Mouse (Mus musculus): ENCODE results near the gene Gm11172. TPM values are rescaled to one million over a fixed set of nuclear protein-coding genes. Genes with fewer than 3 reads are reported as not detected.
"Not testable (repeated sequence)": the region's sequence is repeated elsewhere in the genome, so short reads cannot be mapped to it uniquely, and the experiment has no call there.

Gm11172 gene
- total and polyA plus RNA-seq, 3 experiments, result not detected

DNA sequence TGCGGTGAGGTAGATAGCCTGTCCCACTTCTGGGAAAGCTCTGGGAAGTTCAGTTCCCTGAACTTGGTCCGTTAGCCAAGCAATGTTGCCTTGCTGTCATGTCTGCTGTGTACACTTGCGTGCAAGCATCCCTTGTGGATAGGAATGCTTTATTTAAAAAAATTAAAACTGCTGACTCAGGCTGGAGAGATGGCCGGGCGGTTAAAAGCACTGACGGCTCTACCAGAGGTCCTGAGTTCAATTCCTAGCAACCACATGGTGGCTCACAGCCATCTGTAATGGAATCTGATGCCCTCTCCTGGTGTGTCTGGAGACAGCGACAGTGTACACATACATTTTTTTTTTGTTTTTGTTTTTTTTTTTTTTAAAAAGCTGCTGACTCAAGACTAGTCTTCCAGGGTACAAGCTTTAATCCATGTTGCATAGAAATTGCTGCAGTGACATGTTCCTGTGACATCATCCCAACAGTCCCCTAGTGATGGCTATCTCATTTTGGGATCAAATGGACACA, 25.1 kb upstream of the Gm11172 start:
- no peak for TF ChIP-seq CTCF (IDR thresholded peaks at IDR 0.05; ENCODE audit: low read depth, low read length)
- Histone ChIP-seq H3K27me3 (ENCODE audit: insufficient read depth, low read length) (peaks cover 34% of the 10 kb centered on the region), H3K4me1 (ENCODE audit: insufficient read depth, low read depth, low read length) (peaks cover 67% of the 10 kb centered on the region), H3K36me3 (replicated peaks) (peaks cover 21% of the 10 kb centered on the region), H3K9me3 (replicated peaks) (peaks cover 7% of the 10 kb centered on the region), H3K4me3 (ENCODE audit: low read depth, low read length) (no peak overlapping the region)
- DNase-seq (ENCODE audit: low spot score) (no peak), ATAC-seq (ENCODE audit: extremely low read depth, insufficient number of reproducible peaks, low FRiP score, poor library complexity, severe bottlenecking) (no peak)

- H3K36me3 ChIP-seq (replicated peaks), result peaks cover 14% of the 10 kb centered on the region
- H3K4me3 ChIP-seq (ENCODE audit: low read depth, low read length), result peak within 1 kb of the TSS; percentile 11; the same call in 1 of the 2 replicates
- peaks cover 61% of the 10 kb centered on the region for H3K4me1 ChIP-seq (ENCODE audit: insufficient read depth, low read depth, low read length)
- DNase-seq (ENCODE audit: low spot score) (no peak), ATAC-seq (ENCODE audit: extremely low read depth, insufficient number of reproducible peaks, low FRiP score, poor library complexity, severe bottlenecking) (no peak)
- peaks cover 34% of the 10 kb centered on the region for H3K27me3 ChIP-seq (ENCODE audit: insufficient read depth, low read length)
- H3K9me3 ChIP-seq (replicated peaks), result peaks cover 7% of the 10 kb centered on the region
- no peak for TF ChIP-seq TAL1 (conservative IDR thresholded peaks at IDR 0.05; ENCODE audit: low read depth, low read length)
- no peak for TF ChIP-seq GATA1 (IDR thresholded peaks at IDR 0.05; ENCODE audit: borderline replicate concordance, low read length)
- TF ChIP-seq CTCF (IDR thresholded peaks at IDR 0.05; ENCODE audit: low read depth, low read length), result no peak
- no peak for TF ChIP-seq GATA2 (IDR thresholded peaks at IDR 0.05; ENCODE audit: borderline replicate concordance, low read depth, low read length)
- TF ChIP-seq POLR2AphosphoS5 (IDR thresholded peaks at IDR 0.05; ENCODE audit: insufficient replicate concordance, low read depth, low read length), result no peak
These were observed 24.4 kb upstream of the Gm11172 start, which contains the start of gene Tnp2 for GRCm38 (mm10) chr16:10788271-10788670. Gene Tnp2 (minus strand): TSS chr16:10788660.

DNA sequence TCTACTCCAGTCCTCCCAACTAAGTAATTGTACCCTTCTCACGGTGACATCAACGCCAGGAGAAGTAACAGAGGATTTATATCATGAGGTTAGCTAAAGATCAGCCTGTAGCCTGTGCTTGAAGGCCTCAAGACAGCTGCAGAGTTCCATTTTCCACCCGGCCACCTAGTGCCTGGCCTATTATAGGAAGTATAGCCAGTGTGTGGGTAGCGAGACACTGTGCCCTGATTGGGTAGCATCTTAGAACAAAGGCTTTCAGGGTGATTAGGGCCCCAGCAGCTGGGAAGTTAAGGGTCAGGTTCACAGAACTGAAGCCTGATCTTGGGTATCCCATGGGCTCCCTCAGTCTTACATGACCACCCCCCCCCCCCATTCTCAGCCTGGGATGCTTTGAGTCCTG, 23.8 kb upstream of the Gm11172 start:
- ATAC-seq (ENCODE audit: extremely low read depth, insufficient number of reproducible peaks, low FRiP score, poor library complexity, severe bottlenecking) (no peak), DNase-seq (ENCODE audit: low spot score) (no peak)
- Histone ChIP-seq H3K4me1 (ENCODE audit: insufficient read depth, low read depth, low read length) (peaks cover 55% of the 10 kb centered on the region), H3K27me3 (ENCODE audit: insufficient read depth, low read length) (peaks cover 34% of the 10 kb centered on the region), H3K4me3 (ENCODE audit: low read depth, low read length) (no peak overlapping the region), H3K36me3 (replicated peaks) (peaks cover 9% of the 10 kb centered on the region), H3K9me3 (replicated peaks) (peaks cover 7% of the 10 kb centered on the region)
- TF ChIP-seq CTCF (IDR thresholded peaks at IDR 0.05; ENCODE audit: low read depth, low read length) (no peak), GATA2 (IDR thresholded peaks at IDR 0.05; ENCODE audit: borderline replicate concordance, low read depth, low read length) (no peak), TAL1 (conservative IDR thresholded peaks at IDR 0.05; ENCODE audit: low read depth, low read length) (no peak), GATA1 (IDR thresholded peaks at IDR 0.05; ENCODE audit: borderline replicate concordance, low read length) (no peak), POLR2AphosphoS5 (IDR thresholded peaks at IDR 0.05; ENCODE audit: insufficient replicate concordance, low read depth, low read length) (no peak)

- no peak for DNase-seq (ENCODE audit: low spot score)
- Histone ChIP-seq H3K9me3 (replicated peaks) (no peaks in the 10 kb centered on the region), H3K27me3 (ENCODE audit: insufficient read depth, low read length) (peaks cover 40% of the 10 kb centered on the region), H3K4me1 (ENCODE audit: insufficient read depth, low read depth, low read length) (peaks cover 42% of the 10 kb centered on the region), H3K4me3 (ENCODE audit: low read depth, low read length) (no peak within 1 kb of the TSS), H3K36me3 (replicated peaks) (no peaks in the 10 kb centered on the region)
- no peak for ATAC-seq (ENCODE audit: extremely low read depth, insufficient number of reproducible peaks, low FRiP score, poor library complexity, severe bottlenecking)
- TF ChIP-seq CTCF (IDR thresholded peaks at IDR 0.05; ENCODE audit: low read depth, low read length) (no peak), GATA2 (IDR thresholded peaks at IDR 0.05; ENCODE audit: borderline replicate concordance, low read depth, low read length) (no peak), POLR2AphosphoS5 (IDR thresholded peaks at IDR 0.05; ENCODE audit: insufficient replicate concordance, low read depth, low read length) (no peak), GATA1 (IDR thresholded peaks at IDR 0.05; ENCODE audit: borderline replicate concordance, low read length) (no peak), TAL1 (conservative IDR thresholded peaks at IDR 0.05; ENCODE audit: low read depth, low read length) (no peak)
These were observed 22.0 kb upstream of the Gm11172 start, which contains the start of gene Prm3 for GRCm38 (mm10) chr16:10790702-10791101. Gene Prm3 (minus strand): TSS chr16:10790914.

- peaks cover 5% of the 10 kb centered on the region; the same call in 1 of the 2 replicates for H3K4me1 ChIP-seq (ENCODE audit: insufficient read depth, low read depth, low read length)
- no peaks in the 10 kb centered on the region for H3K36me3 ChIP-seq (replicated peaks)
- TF ChIP-seq TAL1 (conservative IDR thresholded peaks at IDR 0.05; ENCODE audit: low read depth, low read length) (no peak), CTCF (IDR thresholded peaks at IDR 0.05; ENCODE audit: low read depth, low read length) (no peak), GATA2 (IDR thresholded peaks at IDR 0.05; ENCODE audit: borderline replicate concordance, low read depth, low read length) (no peak), GATA1 (IDR thresholded peaks at IDR 0.05; ENCODE audit: borderline replicate concordance, low read length) (no peak), POLR2AphosphoS5 (IDR thresholded peaks at IDR 0.05; ENCODE audit: insufficient replicate concordance, low read depth, low read length) (no peak)
- peaks cover 36% of the 10 kb centered on the region for H3K27me3 ChIP-seq (ENCODE audit: insufficient read depth, low read length)
- no peaks in the 10 kb centered on the region for H3K9me3 ChIP-seq (replicated peaks)
- no peak within 1 kb of the TSS for H3K4me3 ChIP-seq (ENCODE audit: low read depth, low read length)
- DNase-seq (ENCODE audit: low spot score), result no peak
- no peak for ATAC-seq (ENCODE audit: extremely low read depth, insufficient number of reproducible peaks, low FRiP score, poor library complexity, severe bottlenecking)
These were observed 16.7 kb upstream of the Gm11172 start, which contains the start of gene Prm2 for GRCm38 (mm10) chr16:10796034-10796433. Gene Prm2 (minus strand): TSS chr16:10796134.

DNA sequence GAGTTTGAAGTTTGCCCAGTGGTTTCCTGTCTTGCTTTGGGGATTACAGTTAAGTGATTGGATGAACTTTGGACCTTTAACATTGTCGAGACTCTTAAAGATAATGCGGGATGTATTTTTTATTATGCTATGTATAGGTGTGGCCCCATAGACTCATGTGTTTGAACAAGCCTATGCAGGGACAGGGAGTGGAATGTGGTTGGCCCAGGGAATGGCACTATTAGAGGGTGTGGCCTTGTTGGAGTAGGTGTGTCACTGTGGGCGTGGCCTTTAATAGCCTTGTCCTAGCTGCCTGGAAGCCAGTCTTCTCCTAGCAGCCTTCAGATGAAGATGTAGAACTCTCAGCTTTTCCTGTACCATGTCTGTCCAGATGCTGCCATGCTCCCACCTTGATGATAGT, 10.3 kb upstream of the Gm11172 start:
- H3K9me3 ChIP-seq (replicated peaks); H3K36me3 ChIP-seq (replicated peaks); ATAC-seq (ENCODE audit: extremely low read depth, insufficient number of reproducible peaks, low FRiP score, poor library complexity, severe bottlenecking); H3K4me3 ChIP-seq (ENCODE audit: low read depth, low read length); H3K4me1 ChIP-seq (ENCODE audit: insufficient read depth, low read depth, low read length); DNase-seq (ENCODE audit: low spot score): not testable (repeated sequence)
- H3K27me3 ChIP-seq (ENCODE audit: insufficient read depth, low read length), result peaks cover 52% of the 10 kb centered on the region

All from G1E (cell line).